Mouse (Mus musculus) megakaryocyte, embryonic 14.5 days (primary cell): ENCODE measurements around the gene Pign.

ENCODE experiments used
- FLI1 ChIP-seq: IDR thresholded peaks from 2 replicates; pipeline ENCODE4 v1.6.1; 2012; ENCODE audit warnings: low read length, inconsistent platforms, mixed read lengths
- GATA1 ChIP-seq: IDR thresholded peaks from 3 replicates; pipeline ENCODE4 v1.6.1; 2012; ENCODE audit warnings: mixed read lengths, low read length, inconsistent platforms, borderline replicate concordance

DNA sequence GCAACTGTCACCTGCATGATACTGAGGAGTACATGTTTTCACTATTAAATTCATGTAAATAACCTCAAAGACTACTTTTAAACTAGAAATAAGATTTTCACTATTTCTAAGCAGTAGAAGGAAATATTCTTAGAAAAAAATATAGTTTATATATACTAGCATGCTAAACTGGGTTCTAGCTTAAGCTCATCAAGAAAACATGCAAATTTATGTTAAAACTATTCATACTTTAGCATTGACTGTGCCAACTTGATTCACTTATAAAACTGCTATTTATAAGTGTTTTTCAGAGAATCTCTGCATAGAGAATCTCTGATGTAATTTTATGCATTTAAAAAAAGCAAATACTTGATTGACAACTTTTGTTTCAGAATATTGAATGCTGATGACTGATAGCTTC, 113.3 kb downstream of the Pign start:
- no peak for TF ChIP-seq GATA1
- no peak for TF ChIP-seq FLI1
